Mouse (Mus musculus): Measurements from ENCODE around the gene Foxp1. TPM values are rescaled to one million over a fixed set of nuclear protein-coding genes. Genes with fewer than 3 reads are reported as not detected.

The Foxp1 gene
- polyA plus RNA-seq, 1 experiment: 17.7 TPM

DNA sequence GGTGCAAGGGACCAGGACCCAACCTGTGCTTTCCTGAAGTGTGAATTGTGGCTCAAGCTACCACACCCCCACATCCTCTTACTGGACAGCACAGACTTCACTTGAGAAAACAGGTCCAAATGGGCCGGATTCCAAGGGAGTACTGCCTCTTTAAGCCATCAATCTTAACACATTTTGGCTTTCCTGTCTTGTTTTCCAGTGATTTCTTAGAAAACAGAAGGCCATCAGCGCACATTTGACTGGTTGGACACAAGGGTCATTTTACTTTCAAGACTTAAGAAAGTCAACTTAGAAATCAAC, 258.7 kb downstream of the Foxp1 start:
- no peak overlapping the region for H3K4me3 ChIP-seq
- no peaks in the 10 kb centered on the region for H3K27me3 ChIP-seq (ENCODE audit: control insufficient read depth, insufficient read depth, insufficient read length)
- H3ac ChIP-seq (ENCODE audit: control insufficient read depth, insufficient read length): no peak overlapping the region
- no peak overlapping the region for H3K4me2 ChIP-seq (ENCODE audit: low read depth)
- no peaks in the 10 kb centered on the region for H3K36me3 ChIP-seq (ENCODE audit: control insufficient read depth, insufficient read depth)
- TF ChIP-seq MAX (IDR thresholded peaks at IDR 0.05; ENCODE audit: low read depth): no peak
- no peak for TF ChIP-seq POLR2AphosphoS2 (IDR thresholded peaks at IDR 0.05; ENCODE audit: insufficient read length, low read depth)
- no peaks in the 10 kb centered on the region for H3K79me2 ChIP-seq (ENCODE audit: control insufficient read depth, insufficient read depth)

DNA sequence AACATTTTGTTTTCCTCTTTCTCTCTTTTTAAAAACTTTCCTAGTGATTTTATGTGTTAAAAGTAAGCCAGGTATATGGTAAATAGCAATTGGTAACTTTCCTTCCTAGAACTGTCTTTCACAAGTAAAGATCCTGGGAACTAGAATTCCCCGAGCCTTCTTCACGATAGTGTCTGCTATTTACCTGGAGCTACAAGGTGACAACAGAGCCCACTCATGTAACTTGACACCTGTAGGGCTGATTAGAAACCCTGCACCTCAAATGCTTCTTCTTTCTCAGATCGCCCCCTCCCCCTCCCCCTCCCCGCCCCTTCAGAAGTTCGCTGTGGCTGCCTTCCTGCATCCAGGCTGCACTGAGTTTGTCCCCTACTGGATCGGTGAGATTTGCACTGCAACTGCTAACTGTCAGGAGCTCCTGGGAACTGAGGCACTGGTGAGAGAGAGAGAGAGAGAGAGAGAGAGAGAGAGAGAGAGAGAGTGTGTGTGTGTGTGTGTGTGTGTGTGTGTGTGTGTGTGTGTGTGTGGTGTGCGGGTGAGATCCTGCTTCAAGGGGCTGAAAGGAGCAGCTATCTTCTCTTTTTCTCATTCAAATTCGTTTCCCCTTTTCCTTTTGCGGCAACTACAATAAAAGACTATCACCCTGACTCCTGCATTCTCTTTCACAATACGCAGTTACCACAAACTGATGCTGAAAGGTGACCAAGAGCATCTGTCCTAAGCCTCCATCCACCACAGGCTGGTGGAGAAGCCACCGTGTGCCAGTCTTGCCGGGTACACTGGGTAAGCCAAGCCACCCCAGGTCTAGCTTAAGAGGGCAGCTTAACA, 259.2 kb downstream of the Foxp1 start:
- no peak for TF ChIP-seq REST (IDR thresholded peaks at IDR 0.05; ENCODE audit: insufficient read depth, insufficient read length)
- TF ChIP-seq MAX (IDR thresholded peaks at IDR 0.05; ENCODE audit: low read depth): no peak
- TF ChIP-seq MYOD1 (IDR thresholded peaks at IDR 0.05; ENCODE audit: control insufficient read depth in 1 of 3, insufficient read length in 2 of 3, low read depth in 2 of 3): no peak
- Histone ChIP-seq H3K4me3 (no peak overlapping the region), H3ac (ENCODE audit: control insufficient read depth, insufficient read length) (no peak overlapping the region), H3K36me3 (ENCODE audit: control insufficient read depth, insufficient read depth) (no peaks in the 10 kb centered on the region), H3K79me2 (ENCODE audit: control insufficient read depth, insufficient read depth) (no peaks in the 10 kb centered on the region), H3K27me3 (ENCODE audit: control insufficient read depth, insufficient read depth, insufficient read length) (no peaks in the 10 kb centered on the region), H3K4me2 (ENCODE audit: low read depth) (no peak overlapping the region)

DNA sequence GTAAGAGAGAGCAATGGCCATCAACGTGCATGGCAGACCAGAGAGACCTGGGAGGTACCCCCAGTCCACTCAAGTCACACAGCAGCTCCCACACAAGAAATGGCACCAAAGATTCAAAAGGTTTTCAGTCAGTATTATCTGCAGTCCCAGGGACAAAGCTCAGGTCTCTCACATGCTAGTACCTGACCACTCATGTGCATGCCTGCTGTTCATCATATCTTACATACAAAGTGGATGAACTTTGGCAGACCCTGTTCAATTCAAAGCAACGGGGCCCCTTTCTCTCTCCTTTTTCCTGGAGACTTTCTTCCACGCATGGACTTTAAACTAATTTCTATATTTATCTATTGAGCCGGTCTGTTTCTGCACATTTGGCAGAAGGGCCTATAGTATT, 260.8 kb downstream of the Foxp1 start:
- TF ChIP-seq MYOG (IDR thresholded peaks at IDR 0.05; ENCODE audit: control insufficient read depth in 1 of 3, insufficient read depth in 1 of 3, insufficient read length in 2 of 3, low read depth in 2 of 3): no peak
- no peak for TF ChIP-seq USF1 (IDR thresholded peaks at IDR 0.05; ENCODE audit: low read depth)
- no peak for TF ChIP-seq TCF12 (IDR thresholded peaks at IDR 0.05; ENCODE audit: insufficient read depth, poor library complexity, severe bottlenecking)
- TF ChIP-seq CEBPB (IDR thresholded peaks at IDR 0.05; ENCODE audit: insufficient read depth, poor library complexity, severe bottlenecking): no peak
- no peak for TF ChIP-seq E2F4 (IDR thresholded peaks at IDR 0.05; ENCODE audit: insufficient read depth)
- TF ChIP-seq SRF (IDR thresholded peaks at IDR 0.05; ENCODE audit: control insufficient read depth, insufficient read length, low read depth): no peak
- TF ChIP-seq MYOD1 (IDR thresholded peaks at IDR 0.05; ENCODE audit: control insufficient read depth in 1 of 3, insufficient read length in 2 of 3, low read depth in 2 of 3): no peak
- TF ChIP-seq POLR2AphosphoS2 (IDR thresholded peaks at IDR 0.05; ENCODE audit: insufficient read length, low read depth): no peak
- no peak for TF ChIP-seq POLR2A (IDR thresholded peaks at IDR 0.05; ENCODE audit: insufficient read length, low read depth)
- TF ChIP-seq REST (IDR thresholded peaks at IDR 0.05; ENCODE audit: insufficient read depth, insufficient read length): no peak
- TF ChIP-seq TCF3 (IDR thresholded peaks at IDR 0.05; ENCODE audit: insufficient read length, low read depth): no peak
- no peak for TF ChIP-seq MAX (IDR thresholded peaks at IDR 0.05; ENCODE audit: low read depth)
- H3K27me3 ChIP-seq (ENCODE audit: control insufficient read depth, insufficient read depth, insufficient read length): no peaks in the 10 kb centered on the region
- H3K4me2 ChIP-seq (ENCODE audit: low read depth): no peak overlapping the region
- H3K79me2 ChIP-seq (ENCODE audit: control insufficient read depth, insufficient read depth): no peaks in the 10 kb centered on the region
- H3K4me3 ChIP-seq: no peak overlapping the region
- no peaks in the 10 kb centered on the region for H3K36me3 ChIP-seq (ENCODE audit: control insufficient read depth, insufficient read depth)
- no peak overlapping the region for H3ac ChIP-seq (ENCODE audit: control insufficient read depth, insufficient read length)

DNA sequence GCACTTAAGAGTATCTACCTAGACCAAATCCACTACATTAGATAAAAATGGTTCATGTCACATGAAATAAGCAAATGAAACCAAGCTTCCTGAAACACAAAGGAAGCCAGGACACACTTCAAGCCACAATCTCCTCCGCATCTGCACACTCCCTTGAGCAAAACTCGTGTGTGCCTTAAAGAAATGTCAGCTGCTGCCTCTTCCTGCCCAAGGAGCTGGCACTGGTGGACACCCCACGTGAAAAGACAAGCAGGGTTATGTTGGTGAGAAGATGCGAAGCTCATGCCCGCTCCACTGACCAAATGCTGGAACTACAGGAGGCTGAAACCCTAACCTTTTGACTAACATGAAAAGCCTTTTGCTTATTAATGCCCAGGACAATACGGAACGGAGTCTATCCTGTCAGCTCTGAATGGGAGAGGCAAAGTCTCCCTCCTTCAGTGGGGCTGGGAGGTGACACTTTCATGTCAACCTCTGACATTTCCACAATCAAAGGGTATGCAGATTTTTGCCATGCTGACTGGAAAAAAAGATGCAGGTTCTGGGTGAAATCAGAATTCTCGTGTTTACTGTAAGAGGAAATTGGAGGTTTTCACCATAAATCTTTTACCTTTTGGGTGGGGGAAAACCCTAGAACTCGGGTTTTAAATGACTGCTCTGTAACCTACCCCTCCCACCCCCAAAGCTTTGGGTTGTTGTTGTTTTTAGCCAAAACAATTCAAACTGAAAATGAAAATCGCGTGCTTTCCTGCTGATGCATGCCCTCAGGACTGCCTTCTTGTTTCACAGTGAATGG, 261.4 kb downstream of the Foxp1 start:
- H3K4me2 ChIP-seq (ENCODE audit: low read depth): no peak overlapping the region
- H3K36me3 ChIP-seq (ENCODE audit: control insufficient read depth, insufficient read depth): no peaks in the 10 kb centered on the region
- no peak overlapping the region for H3K4me3 ChIP-seq
- no peak overlapping the region for H3ac ChIP-seq (ENCODE audit: control insufficient read depth, insufficient read length)
- no peaks in the 10 kb centered on the region for H3K79me2 ChIP-seq (ENCODE audit: control insufficient read depth, insufficient read depth)
- TF ChIP-seq USF1 (IDR thresholded peaks at IDR 0.05; ENCODE audit: low read depth): no peak
- no peak for TF ChIP-seq POLR2A (IDR thresholded peaks at IDR 0.05; ENCODE audit: insufficient read length, low read depth)
- no peak for TF ChIP-seq POLR2AphosphoS2 (IDR thresholded peaks at IDR 0.05; ENCODE audit: insufficient read length, low read depth)
- TF ChIP-seq E2F4 (IDR thresholded peaks at IDR 0.05; ENCODE audit: insufficient read depth): no peak
- no peak for TF ChIP-seq SRF (IDR thresholded peaks at IDR 0.05; ENCODE audit: control insufficient read depth, insufficient read length, low read depth)
- TF ChIP-seq TCF3 (IDR thresholded peaks at IDR 0.05; ENCODE audit: insufficient read length, low read depth): no peak
- no peak for TF ChIP-seq CEBPB (IDR thresholded peaks at IDR 0.05; ENCODE audit: insufficient read depth, poor library complexity, severe bottlenecking)
- no peak for TF ChIP-seq TCF12 (IDR thresholded peaks at IDR 0.05; ENCODE audit: insufficient read depth, poor library complexity, severe bottlenecking)
- H3K27me3 ChIP-seq (ENCODE audit: control insufficient read depth, insufficient read depth, insufficient read length): no peaks in the 10 kb centered on the region

DNA sequence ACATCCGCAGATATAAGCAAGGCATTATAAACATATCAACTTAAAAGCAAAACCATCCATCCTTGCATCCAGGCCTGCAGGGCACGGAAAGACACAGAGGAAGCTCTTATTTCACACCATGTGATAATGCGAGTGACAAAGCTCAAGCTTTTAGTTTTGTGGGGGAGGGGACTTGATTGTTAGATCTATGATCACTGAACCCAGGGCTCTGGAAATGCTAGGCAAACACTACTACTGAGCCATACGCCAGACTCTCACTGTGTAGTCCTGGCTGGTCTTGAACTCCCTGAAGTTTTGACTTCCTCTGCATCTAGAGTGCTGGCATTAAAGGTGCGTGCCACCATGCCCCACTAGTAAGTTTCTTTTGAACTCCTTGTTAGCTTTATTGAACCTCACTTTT, 264.2 kb downstream of the Foxp1 start:
- TF ChIP-seq USF1 (IDR thresholded peaks at IDR 0.05; ENCODE audit: low read depth): no peak
- TF ChIP-seq TCF3 (IDR thresholded peaks at IDR 0.05; ENCODE audit: insufficient read length, low read depth): no peak
- TF ChIP-seq MYOD1 (IDR thresholded peaks at IDR 0.05; ENCODE audit: control insufficient read depth in 1 of 3, insufficient read length in 2 of 3, low read depth in 2 of 3): no peak
- no peak for TF ChIP-seq SRF (IDR thresholded peaks at IDR 0.05; ENCODE audit: control insufficient read depth, insufficient read length, low read depth)
- TF ChIP-seq TCF12 (IDR thresholded peaks at IDR 0.05; ENCODE audit: insufficient read depth, poor library complexity, severe bottlenecking): no peak
- TF ChIP-seq E2F4 (IDR thresholded peaks at IDR 0.05; ENCODE audit: insufficient read depth): no peak
- no peak for TF ChIP-seq REST (IDR thresholded peaks at IDR 0.05; ENCODE audit: insufficient read depth, insufficient read length)
- no peak for TF ChIP-seq MYOG (IDR thresholded peaks at IDR 0.05; ENCODE audit: control insufficient read depth in 1 of 3, insufficient read depth in 1 of 3, insufficient read length in 2 of 3, low read depth in 2 of 3)
- TF ChIP-seq MAX (IDR thresholded peaks at IDR 0.05; ENCODE audit: low read depth): no peak
- TF ChIP-seq POLR2AphosphoS2 (IDR thresholded peaks at IDR 0.05; ENCODE audit: insufficient read length, low read depth): no peak
- no peak for TF ChIP-seq CEBPB (IDR thresholded peaks at IDR 0.05; ENCODE audit: insufficient read depth, poor library complexity, severe bottlenecking)
- TF ChIP-seq POLR2A (IDR thresholded peaks at IDR 0.05; ENCODE audit: insufficient read length, low read depth): no peak
- Histone ChIP-seq H3K4me3 (no peak overlapping the region), H3ac (ENCODE audit: control insufficient read depth, insufficient read length) (no peak overlapping the region), H3K79me2 (ENCODE audit: control insufficient read depth, insufficient read depth) (no peaks in the 10 kb centered on the region), H3K36me3 (ENCODE audit: control insufficient read depth, insufficient read depth) (no peaks in the 10 kb centered on the region), H3K27me3 (ENCODE audit: control insufficient read depth, insufficient read depth, insufficient read length) (no peaks in the 10 kb centered on the region), H3K4me2 (ENCODE audit: low read depth) (no peak overlapping the region)
